Mouse (Mus musculus): ENCODE measurements at regions not wholly inside any gene's neighbourhood (a gene's known extent, or its start where the extent isn't known, plus 50 kb on each side); places are given as distances from the start of the nearest gene placed in this dataset.

DNA sequence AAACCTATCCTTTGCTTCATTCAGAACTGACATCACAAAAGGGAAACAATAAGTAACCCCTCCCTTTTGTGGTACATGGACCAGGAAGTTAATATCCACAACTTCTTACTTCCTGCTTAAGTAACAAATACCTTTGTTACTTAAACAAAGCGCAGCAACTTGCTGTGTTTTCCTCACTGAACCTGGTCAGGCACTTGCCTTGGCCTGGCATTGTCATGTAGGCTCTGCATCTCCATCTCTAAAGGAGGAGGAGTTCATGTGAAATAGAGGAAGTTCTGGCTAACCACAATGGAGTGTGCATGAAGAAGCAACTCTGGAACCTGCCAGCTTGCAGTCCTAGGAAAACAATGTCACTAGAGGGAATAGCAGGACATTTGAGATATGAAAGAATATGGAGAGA, 806.3 kb downstream of the Tmem132b start:
- H3K4me3 ChIP-seq (replicated peaks): no peak overlapping the region
- H3K4me2 ChIP-seq: no peak overlapping the region
- H3K9ac ChIP-seq (replicated peaks): no peak overlapping the region
- H3K4me1 ChIP-seq: peaks cover 9% of the 10 kb centered on the region; the same call in 1 of the 2 replicates
- no peaks in the 10 kb centered on the region for H3K9me3 ChIP-seq (replicated peaks)
- H3K27ac ChIP-seq (replicated peaks): no peak overlapping the region
- no peak for ATAC-seq (ENCODE audit: low FRiP score)
- no peaks in the 10 kb centered on the region for H3K36me3 ChIP-seq
- H3K27me3 ChIP-seq (replicated peaks): no peaks in the 10 kb centered on the region
- WGBS: 74% methylated on average over 1 of the region's 1 CpGs

DNA sequence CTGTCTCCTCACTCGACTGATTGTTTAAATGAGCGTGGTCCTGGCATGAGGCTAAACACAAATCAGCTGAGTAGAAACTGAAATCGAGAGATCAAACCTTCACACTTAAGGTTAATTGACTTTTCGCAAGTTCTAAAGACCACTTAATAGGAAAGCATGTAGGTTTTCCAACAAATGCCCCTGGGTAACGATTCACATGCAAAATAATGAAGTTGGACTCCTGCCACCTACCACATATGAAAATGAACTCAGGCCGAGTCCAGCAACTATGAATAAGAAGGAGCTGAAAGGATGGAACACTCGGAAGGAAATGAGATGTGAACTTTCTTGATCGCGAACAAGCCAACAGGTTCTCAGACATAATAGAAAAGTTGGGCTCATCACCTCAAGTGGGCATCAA, 812.0 kb downstream of the Tmem132b start:
- Histone ChIP-seq H3K27ac (replicated peaks) (no peak overlapping the region), H3K27me3 (replicated peaks) (no peaks in the 10 kb centered on the region), H3K9me3 (replicated peaks) (no peaks in the 10 kb centered on the region), H3K4me2 (no peak overlapping the region), H3K9ac (replicated peaks) (no peak overlapping the region), H3K4me3 (replicated peaks) (no peak overlapping the region), H3K4me1 (no peaks in the 10 kb centered on the region), H3K36me3 (no peaks in the 10 kb centered on the region)
- 74% methylated on average over 9 of the region's 9 CpGs for WGBS
- no peak for ATAC-seq (ENCODE audit: low FRiP score)

DNA sequence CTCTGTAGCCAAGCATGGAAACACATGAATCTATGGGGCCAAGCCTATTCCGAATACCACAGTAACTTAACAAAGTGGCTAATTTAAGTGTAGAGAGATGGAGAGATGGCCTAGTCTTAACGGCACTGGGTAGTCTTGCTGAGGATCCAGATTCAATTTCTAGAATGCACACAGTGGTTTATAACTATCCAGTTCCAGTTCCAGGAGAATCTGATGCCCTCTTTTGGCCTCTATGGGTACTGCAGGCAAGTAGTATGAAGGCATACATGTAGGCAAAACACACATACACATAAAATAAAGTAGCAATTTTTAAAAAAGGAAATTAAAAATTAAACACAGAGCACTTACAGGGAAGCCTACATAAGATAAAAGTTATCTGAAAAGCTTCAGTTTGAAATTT, 819.4 kb downstream of the Tmem132b start:
- ATAC-seq (ENCODE audit: low FRiP score): no peak
- Histone ChIP-seq H3K9me3 (replicated peaks) (no peaks in the 10 kb centered on the region), H3K36me3 (no peaks in the 10 kb centered on the region), H3K9ac (replicated peaks) (no peak overlapping the region), H3K4me2 (no peak overlapping the region), H3K4me3 (replicated peaks) (no peak overlapping the region), H3K4me1 (no peaks in the 10 kb centered on the region), H3K27ac (replicated peaks) (no peak overlapping the region), H3K27me3 (replicated peaks) (no peaks in the 10 kb centered on the region)
- WGBS: 96% methylated on average over 2 of the region's 2 CpGs

DNA sequence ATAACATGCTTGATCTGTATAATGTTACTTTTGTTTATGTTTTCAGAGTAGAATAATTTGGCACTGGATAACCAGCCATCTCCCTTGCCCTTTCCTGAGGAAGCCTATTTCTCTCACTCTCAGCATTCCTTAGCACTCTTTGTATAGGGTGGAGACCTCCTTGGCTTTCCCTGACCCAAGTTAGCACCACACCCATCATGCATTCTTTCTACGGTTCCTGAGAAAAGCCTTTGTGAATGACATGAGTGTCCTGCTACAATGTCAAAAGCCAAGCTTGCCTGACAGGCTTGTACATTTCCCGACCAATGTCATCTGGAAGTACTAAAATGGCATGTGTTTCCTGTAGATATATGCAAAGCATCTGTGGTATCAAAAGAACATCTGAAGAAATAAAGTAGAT, 837.9 kb downstream of the Tmem132b start:
- no peaks in the 10 kb centered on the region for H3K27me3 ChIP-seq (replicated peaks)
- no peak overlapping the region for H3K9ac ChIP-seq (replicated peaks)
- no peak overlapping the region for H3K4me2 ChIP-seq
- ATAC-seq (ENCODE audit: low FRiP score): no peak
- no peaks in the 10 kb centered on the region for H3K9me3 ChIP-seq (replicated peaks)
- no peaks in the 10 kb centered on the region for H3K4me1 ChIP-seq
- H3K36me3 ChIP-seq: no peaks in the 10 kb centered on the region
- H3K4me3 ChIP-seq (replicated peaks): no peak overlapping the region
- no peak overlapping the region for H3K27ac ChIP-seq (replicated peaks)
- 94% methylated on average over 2 of the region's 2 CpGs for WGBS

DNA sequence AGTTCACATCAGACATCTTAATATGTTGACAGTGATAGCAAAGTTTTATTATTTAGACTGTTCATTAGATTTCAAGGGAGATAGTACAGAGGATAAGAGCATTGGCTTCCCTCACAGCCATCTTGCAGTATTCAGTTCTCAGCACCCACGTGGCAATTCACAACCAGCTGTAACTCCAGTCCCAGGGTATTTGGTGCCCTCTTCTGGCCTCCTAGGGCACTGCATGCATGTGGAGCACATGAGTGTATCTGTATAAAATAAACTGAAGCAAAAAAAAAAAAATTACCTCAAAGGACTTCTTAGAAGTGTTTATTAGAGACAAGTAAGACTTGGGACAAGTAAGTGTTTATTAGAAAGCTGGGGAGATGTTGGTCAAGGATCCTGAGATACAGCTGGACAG, 849.3 kb upstream of the Tmem132c start:
- 46% methylated on average over 1 of the region's 1 CpGs for WGBS

DNA sequence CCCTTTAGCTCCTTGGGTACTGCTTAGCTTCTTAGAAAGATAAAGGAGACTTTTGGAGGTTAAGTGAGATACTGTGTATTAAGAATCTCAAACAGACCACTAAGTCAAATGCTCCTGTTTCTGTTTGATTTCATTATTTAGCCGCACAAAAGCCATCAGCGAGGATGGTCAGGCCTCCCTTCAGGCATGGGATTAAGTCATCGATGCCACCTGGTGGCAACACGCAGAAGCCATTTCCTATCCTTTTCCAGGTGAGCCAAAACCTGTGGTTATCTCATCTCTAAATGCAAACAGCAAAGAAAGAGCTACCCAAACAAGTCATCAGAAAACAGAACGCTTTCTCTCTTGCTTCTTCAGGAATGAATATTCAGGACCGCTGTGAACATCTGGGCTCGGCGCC, 846.3 kb upstream of the Tmem132c start:
- Histone ChIP-seq H3K4me2 (no peak overlapping the region), H3K27ac (replicated peaks) (no peak overlapping the region), H3K9me3 (replicated peaks) (no peaks in the 10 kb centered on the region), H3K27me3 (replicated peaks) (no peaks in the 10 kb centered on the region), H3K4me3 (replicated peaks) (no peak overlapping the region), H3K9ac (replicated peaks) (no peak overlapping the region), H3K4me1 (no peaks in the 10 kb centered on the region), H3K36me3 (no peaks in the 10 kb centered on the region)
- whole genome bisulfite sequencing: 50% methylated on average over 8 of the region's 8 CpGs
- no peak for ATAC-seq (ENCODE audit: low FRiP score)

More for the DNA sequence above, 849.3 kb upstream of the Tmem132c start:
- H3K9ac ChIP-seq (replicated peaks): no peak overlapping the region
- no peaks in the 10 kb centered on the region for H3K4me1 ChIP-seq
- no peaks in the 10 kb centered on the region for H3K27me3 ChIP-seq (replicated peaks)
- no peaks in the 10 kb centered on the region for H3K9me3 ChIP-seq (replicated peaks)
- H3K4me3 ChIP-seq (replicated peaks): no peak overlapping the region
- no peak overlapping the region for H3K4me2 ChIP-seq
- no peaks in the 10 kb centered on the region for H3K36me3 ChIP-seq
- H3K27ac ChIP-seq (replicated peaks): no peak overlapping the region
- no peak for ATAC-seq (ENCODE audit: low FRiP score)

DNA sequence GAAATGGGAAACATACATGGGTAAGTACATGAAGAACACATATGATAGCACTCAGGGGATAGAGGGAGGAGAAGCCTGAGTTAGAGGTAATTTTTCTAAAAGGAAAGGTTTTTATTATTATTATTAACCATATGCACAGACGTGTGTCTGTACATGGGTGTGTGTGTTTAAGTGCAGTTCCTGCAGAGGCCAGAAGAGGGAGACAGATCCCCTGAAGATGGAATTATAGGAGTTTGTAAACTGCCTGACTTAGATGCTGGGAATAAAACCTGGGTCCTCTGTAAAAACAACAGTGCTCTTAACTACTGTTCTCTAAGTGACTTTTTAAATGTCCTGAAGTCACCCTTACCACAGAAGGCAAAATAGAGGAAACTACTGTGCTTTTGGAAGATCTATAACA, 809.9 kb upstream of the Tmem132c start:
- H3K27ac ChIP-seq (replicated peaks): no peak overlapping the region
- H3K4me2 ChIP-seq: no peak overlapping the region
- no peak overlapping the region for H3K4me3 ChIP-seq (replicated peaks)
- no peaks in the 10 kb centered on the region for H3K27me3 ChIP-seq (replicated peaks)
- no peaks in the 10 kb centered on the region for H3K36me3 ChIP-seq
- 92% methylated on average over 1 of the region's 1 CpGs for WGBS
- H3K4me1 ChIP-seq: no peaks in the 10 kb centered on the region
- H3K9me3 ChIP-seq (replicated peaks): no peaks in the 10 kb centered on the region
- no peak for ATAC-seq (ENCODE audit: low FRiP score)
- no peak overlapping the region for H3K9ac ChIP-seq (replicated peaks)

DNA sequence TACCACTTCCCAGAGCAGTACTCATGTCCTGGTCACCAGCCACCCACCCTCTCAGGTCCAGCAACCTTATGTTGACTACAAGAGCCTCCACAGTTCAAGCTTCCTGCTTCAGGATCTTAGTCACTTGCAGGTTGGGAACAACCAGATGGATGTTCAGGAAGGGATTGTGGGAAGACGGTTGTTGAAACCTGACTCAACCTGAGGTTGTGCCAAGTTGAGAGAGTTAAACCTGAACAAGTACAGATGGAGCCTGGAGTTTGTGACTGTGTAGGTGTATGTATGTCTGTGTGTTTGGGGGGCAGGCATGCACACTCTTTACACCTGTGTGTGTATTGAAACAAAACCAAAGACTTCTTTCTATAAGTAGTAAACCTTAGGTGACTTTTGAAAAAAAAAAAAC, 802.9 kb upstream of the Tmem132c start:
- H3K27ac ChIP-seq (replicated peaks): no peak overlapping the region
- no peaks in the 10 kb centered on the region for H3K9me3 ChIP-seq (replicated peaks)
- H3K27me3 ChIP-seq (replicated peaks): no peaks in the 10 kb centered on the region
- ATAC-seq (ENCODE audit: low FRiP score): no peak
- H3K4me2 ChIP-seq: no peak overlapping the region
- no peak overlapping the region for H3K9ac ChIP-seq (replicated peaks)
- H3K4me3 ChIP-seq (replicated peaks): no peak overlapping the region
- WGBS: 89% methylated on average over 1 of the region's 1 CpGs
- no peaks in the 10 kb centered on the region for H3K4me1 ChIP-seq
- H3K36me3 ChIP-seq: no peaks in the 10 kb centered on the region

DNA sequence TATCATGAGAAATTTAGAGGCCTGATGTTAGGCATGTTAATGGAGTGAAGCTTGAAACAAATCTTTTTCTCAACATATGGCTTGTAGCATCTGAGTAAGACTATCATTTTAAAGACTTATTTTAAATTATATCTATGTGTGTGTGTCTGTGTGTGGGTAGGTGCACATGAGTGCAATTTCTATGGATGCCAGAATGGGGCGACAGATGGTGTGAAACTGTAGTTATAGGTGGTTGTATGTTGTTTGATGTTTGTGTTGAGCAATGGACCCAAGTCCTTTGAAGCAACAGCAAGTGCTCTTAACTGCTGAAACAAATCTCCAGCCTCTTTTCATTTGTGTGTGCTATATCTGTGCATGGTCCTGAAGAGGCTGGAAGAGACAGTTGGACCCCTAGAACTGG, 801.1 kb upstream of the Tmem132c start:
- Histone ChIP-seq H3K9ac (replicated peaks) (no peak overlapping the region), H3K36me3 (no peaks in the 10 kb centered on the region), H3K4me3 (replicated peaks) (no peak overlapping the region), H3K27ac (replicated peaks) (no peak overlapping the region), H3K27me3 (replicated peaks) (no peaks in the 10 kb centered on the region), H3K4me2 (no peak overlapping the region), H3K4me1 (no peaks in the 10 kb centered on the region), H3K9me3 (replicated peaks) (no peaks in the 10 kb centered on the region)
- no peak for ATAC-seq (ENCODE audit: low FRiP score)
- WGBS: 92% methylated on average over 1 of the region's 1 CpGs

DNA sequence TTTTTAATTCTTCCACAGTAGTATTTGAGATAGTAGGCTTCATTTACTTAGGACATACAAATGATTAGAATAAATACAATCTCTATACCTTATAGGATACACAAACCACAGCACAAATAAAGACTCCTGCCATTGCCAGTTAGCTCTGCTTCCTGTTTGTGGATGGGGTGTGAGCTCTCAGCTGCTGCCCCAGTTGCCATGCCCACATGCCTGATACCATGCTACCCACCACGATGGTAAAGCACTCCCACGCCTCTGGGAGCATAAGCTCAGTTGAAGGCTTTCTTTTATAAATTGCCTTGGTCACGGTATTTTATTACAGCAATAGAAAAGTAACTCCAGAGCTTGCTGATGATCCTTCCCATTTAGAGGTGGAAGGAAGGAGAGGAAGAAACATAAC, 765.8 kb upstream of the Tmem132c start:
- H3K9me3 ChIP-seq (replicated peaks): no peaks in the 10 kb centered on the region
- no peak overlapping the region for H3K27ac ChIP-seq (replicated peaks)
- no peak overlapping the region for H3K9ac ChIP-seq (replicated peaks)
- no peak for ATAC-seq (ENCODE audit: low FRiP score)
- H3K4me3 ChIP-seq (replicated peaks): no peak overlapping the region
- H3K4me1 ChIP-seq: 0 out of 2 replicates have a peak, but pooled peaks cover 2% of the 10 kb centered on the region
- no peaks in the 10 kb centered on the region for H3K36me3 ChIP-seq
- H3K4me2 ChIP-seq: no peak overlapping the region
- H3K27me3 ChIP-seq (replicated peaks): no peaks in the 10 kb centered on the region
- WGBS: 32% methylated on average over 3 of the region's 3 CpGs

DNA sequence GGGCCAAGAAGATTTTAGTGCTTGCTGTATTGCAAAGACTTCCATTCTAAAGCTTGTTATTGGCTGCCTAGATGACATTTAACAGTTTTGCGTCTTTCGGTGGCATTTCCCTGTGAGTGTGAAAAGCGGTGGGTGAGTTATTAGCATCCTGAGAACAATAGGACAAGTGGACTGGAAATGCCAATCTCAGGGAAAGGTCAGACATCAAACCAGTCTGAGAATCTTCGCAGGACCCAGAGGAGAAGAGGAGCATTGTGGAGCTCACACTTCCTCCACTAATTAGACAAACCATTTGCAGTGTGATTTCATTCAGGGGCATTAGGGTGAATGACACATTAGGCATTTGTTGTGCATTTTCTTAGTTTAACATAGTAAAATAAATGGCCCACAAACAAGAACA, 719.5 kb upstream of the Tmem132c start:
- no peak overlapping the region for H3K27ac ChIP-seq (replicated peaks)
- no peaks in the 10 kb centered on the region for H3K36me3 ChIP-seq
- H3K9me3 ChIP-seq (replicated peaks): no peaks in the 10 kb centered on the region
- H3K9ac ChIP-seq (replicated peaks): no peak overlapping the region
- 15% methylated on average over 4 of the region's 4 CpGs for WGBS
- no peak overlapping the region for H3K4me3 ChIP-seq (replicated peaks)
- H3K4me1 ChIP-seq: no peaks in the 10 kb centered on the region
- H3K4me2 ChIP-seq: no peak overlapping the region
- ATAC-seq (ENCODE audit: low FRiP score): no peak
- H3K27me3 ChIP-seq (replicated peaks): no peaks in the 10 kb centered on the region

DNA sequence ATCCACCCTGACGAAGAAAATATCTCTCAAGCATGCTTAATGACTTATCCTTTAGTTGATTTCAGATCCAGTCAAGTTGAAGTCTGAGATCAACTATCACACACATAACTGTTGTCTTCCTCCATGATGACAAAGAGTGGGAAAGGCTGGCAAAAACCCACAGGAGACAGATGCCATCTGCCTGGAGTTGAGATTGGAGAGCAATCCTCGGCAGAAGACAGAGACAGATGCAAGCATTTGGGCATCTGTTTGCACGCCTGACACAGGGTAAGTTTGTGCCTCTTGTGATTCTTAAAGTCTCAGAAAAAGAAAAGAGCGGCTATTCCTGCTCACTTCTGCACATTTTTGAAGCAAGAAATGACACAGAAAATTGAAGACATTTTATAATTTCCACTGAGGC, 715.7 kb upstream of the Tmem132c start:
- no peaks in the 10 kb centered on the region for H3K4me1 ChIP-seq
- no peaks in the 10 kb centered on the region for H3K36me3 ChIP-seq
- no peak overlapping the region for H3K4me2 ChIP-seq
- no peak overlapping the region for H3K9ac ChIP-seq (replicated peaks)
- H3K4me3 ChIP-seq (replicated peaks): no peak overlapping the region
- H3K9me3 ChIP-seq (replicated peaks): no peaks in the 10 kb centered on the region
- no peak for ATAC-seq (ENCODE audit: low FRiP score)
- 82% methylated on average over 4 of the region's 4 CpGs for WGBS
- H3K27ac ChIP-seq (replicated peaks): no peak overlapping the region
- H3K27me3 ChIP-seq (replicated peaks): no peaks in the 10 kb centered on the region

DNA sequence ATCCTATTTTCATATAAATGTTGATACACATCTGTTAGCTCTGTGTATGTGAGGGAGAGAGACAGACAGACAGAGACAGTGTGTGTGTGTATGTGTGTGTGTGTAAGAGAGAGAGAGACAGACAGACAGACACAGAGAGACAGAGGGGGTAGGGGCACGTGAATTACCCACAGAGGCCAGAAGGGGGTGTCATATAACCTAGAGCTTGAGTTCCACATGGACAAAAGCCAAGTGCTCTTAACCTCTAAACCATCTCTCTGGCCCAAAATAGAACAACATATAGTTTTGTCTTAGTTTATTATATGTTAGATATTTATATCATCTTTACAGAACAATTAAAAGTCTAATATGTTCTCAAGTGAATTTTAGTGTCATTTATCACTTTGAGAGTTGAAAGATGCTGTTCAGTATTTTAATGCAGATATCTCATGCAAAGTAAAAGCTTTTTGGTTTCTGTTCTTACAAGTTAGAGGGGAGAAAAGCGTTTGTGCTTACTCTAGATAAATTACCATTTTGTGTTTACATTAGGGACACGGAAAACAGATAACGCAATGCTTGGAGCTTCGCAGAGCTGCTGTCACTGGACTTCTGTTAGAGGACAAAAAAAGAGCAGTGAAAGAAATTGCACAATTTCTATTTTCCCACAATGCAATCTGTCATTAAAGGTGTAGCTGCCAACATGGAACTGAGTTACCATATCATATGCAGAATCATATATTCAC, 710.6 kb upstream of the Tmem132c start:
- H3K36me3 ChIP-seq: no peaks in the 10 kb centered on the region
- no peak overlapping the region for H3K4me3 ChIP-seq (replicated peaks)
- no peaks in the 10 kb centered on the region for H3K4me1 ChIP-seq
- no peak overlapping the region for H3K27ac ChIP-seq (replicated peaks)
- no peak overlapping the region for H3K9ac ChIP-seq (replicated peaks)
- WGBS: 71% methylated on average over 5 of the region's 5 CpGs
- H3K9me3 ChIP-seq (replicated peaks): no peaks in the 10 kb centered on the region
- H3K4me2 ChIP-seq: no peak overlapping the region
- H3K27me3 ChIP-seq (replicated peaks): no peaks in the 10 kb centered on the region
- ATAC-seq (ENCODE audit: low FRiP score): no peak
